In the genomic region with DNA sequence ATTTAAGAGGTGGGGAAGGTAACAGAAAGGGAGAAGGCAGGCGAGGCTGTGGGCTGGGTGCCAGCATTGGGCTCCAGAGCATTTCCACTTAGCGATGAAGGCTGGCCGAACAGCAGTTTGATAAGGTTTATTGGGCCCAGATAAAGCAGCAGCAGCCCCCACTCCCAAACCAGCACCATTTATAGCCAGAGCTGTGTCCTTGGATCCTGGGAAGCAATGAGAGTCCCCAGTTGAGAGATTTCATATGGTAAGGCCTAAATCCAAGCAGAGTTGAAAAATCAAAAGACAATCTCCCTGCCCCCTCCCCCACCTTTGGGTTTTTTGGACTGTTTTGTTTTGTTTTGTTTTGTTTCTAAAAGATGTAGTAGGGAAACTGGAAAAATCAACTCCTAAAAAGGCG, we compare ENCODE assay signal across 24 mouse cellular contexts. TPM values are rescaled to one million over a fixed set of nuclear protein-coding genes. Genes with fewer than 3 reads are reported as not detected.
DNase-seq lines count a peak whose midpoint lies in the region; ATAC-seq lines count a peak whose summit lies in the region.
"Had no signal": no experiment of that assay in that cellular context is flagged by ENCODE, and none has a peak within 500 bp of the region (broad histone marks: within the 10 kb centered on the region; RNA-seq: fewer than 3 reads in every experiment).

No protein-coding gene starts in this region.

- no peak for DNase-seq in heart, adult 11 months
- DNase-seq in hindbrain, embryonic 11.5 days (ENCODE audit: low spot score) = no peak
- no peak for DNase-seq in hindbrain, embryonic 14.5 days (ENCODE audit: low spot score)
- DNase-seq in midbrain, embryonic 14.5 days = peak; percentile 25
- DNase-seq: adrenal gland, adult 2 months; adrenal gland, postnatal 36 days; B cell, adult 2 months; cerebellum, adult 18-20 months; forebrain, postnatal 0 days; gastrocnemius, postnatal 14 days; heart, postnatal 10 days; kidney, adult 18-20 months; kidney, postnatal 25 days; right cerebral cortex, postnatal 25 days had no signal

- no peak for ATAC-seq in heart, embryonic 13.5 days (ENCODE audit: extremely low read depth, insufficient number of reproducible peaks, low FRiP score, low TSS enrichment)
- ATAC-seq in hindbrain, embryonic 11.5 days (ENCODE audit: low FRiP score) = no peak
- ATAC-seq in hindbrain, embryonic 14.5 days (ENCODE audit: low FRiP score) = no peak
- no peak for ATAC-seq in midbrain, embryonic 14.5 days (ENCODE audit: low FRiP score, low TSS enrichment)
- ATAC-seq in midbrain, embryonic 15.5 days (replicated peaks) = no peak
- ATAC-seq: activated CD4-positive, CD25-positive, alpha-beta regulatory T cell, adult 4 months; forebrain, postnatal 0 days; hindbrain, embryonic 16.5 days had no signal

- H3K27me3 ChIP-seq in heart, embryonic 13.5 days (replicated peaks) = peaks cover 79% of the 10 kb centered on the region
- no peaks in the 10 kb centered on the region; the same call in 1 of the 2 replicates for H3K27me3 ChIP-seq in hindbrain, embryonic 11.5 days (ENCODE audit: control insufficient read depth, insufficient read depth, low read length)
- H3K27me3 ChIP-seq in hindbrain, embryonic 14.5 days (ENCODE audit: control insufficient read depth, insufficient read depth, low read length) = peaks cover 23% of the 10 kb centered on the region
- H3K27me3 ChIP-seq in midbrain, embryonic 14.5 days (ENCODE audit: control insufficient read depth, insufficient read depth, low read length) = peaks cover 11% of the 10 kb centered on the region
- peaks cover 22% of the 10 kb centered on the region for H3K27me3 ChIP-seq in midbrain, embryonic 15.5 days (replicated peaks)

- H3K4me1 ChIP-seq in heart, embryonic 13.5 days = peaks cover 40% of the 10 kb centered on the region
- H3K4me1 ChIP-seq in hindbrain, embryonic 11.5 days (replicated peaks; ENCODE audit: control insufficient read depth, insufficient read depth, low read length) = peaks cover 10% of the 10 kb centered on the region; the same call in 1 of the 2 replicates
- H3K4me1 ChIP-seq in hindbrain, embryonic 14.5 days (replicated peaks; ENCODE audit: control insufficient read depth, insufficient read depth, low read length) = peaks cover 11% of the 10 kb centered on the region; the same call in 1 of the 2 replicates
- peaks cover 26% of the 10 kb centered on the region; the same call in 1 of the 2 replicates for H3K4me1 ChIP-seq in midbrain, embryonic 14.5 days (ENCODE audit: control insufficient read depth, insufficient read depth, low read length)
- peaks cover 30% of the 10 kb centered on the region for H3K4me1 ChIP-seq in midbrain, embryonic 15.5 days

- H3K4me2 ChIP-seq in heart, embryonic 13.5 days = peak overlapping the region; percentile 99
- H3K4me2 ChIP-seq in hindbrain, embryonic 11.5 days (replicated peaks; ENCODE audit: low read depth, low read length) = no peak overlapping the region
- no peak overlapping the region for H3K4me2 ChIP-seq in hindbrain, embryonic 14.5 days (replicated peaks)
- H3K4me2 ChIP-seq in midbrain, embryonic 14.5 days (ENCODE audit: low read length) = no peak overlapping the region
- no peak overlapping the region for H3K4me2 ChIP-seq in midbrain, embryonic 15.5 days
- H3K4me2 ChIP-seq: embryonic facial prominence, embryonic 13.5 days; kidney, embryonic 15.5 days; liver, embryonic 11.5 days; lung, embryonic 15.5 days; stomach, embryonic 15.5 days had no signal

- WGBS in heart, embryonic 13.5 days = 33% methylated on average over 4 of the region's 4 CpGs
- WGBS in hindbrain, embryonic 11.5 days = 68% methylated on average over 4 of the region's 4 CpGs
- 54% methylated on average over 4 of the region's 4 CpGs for WGBS in hindbrain, embryonic 14.5 days
- 44% methylated on average over 4 of the region's 4 CpGs for WGBS in midbrain, embryonic 14.5 days
- WGBS in midbrain, embryonic 15.5 days = 52% methylated on average over 4 of the region's 4 CpGs

- no peak overlapping the region for H3K4me3 ChIP-seq in heart, embryonic 13.5 days
- H3K4me3 ChIP-seq in hindbrain, embryonic 11.5 days (ENCODE audit: low read depth, low read length) = no peak overlapping the region
- no peak overlapping the region for H3K4me3 ChIP-seq in hindbrain, embryonic 14.5 days (replicated peaks; ENCODE audit: low read length)
- H3K4me3 ChIP-seq in midbrain, embryonic 14.5 days (replicated peaks; ENCODE audit: low read depth, low read length) = no peak overlapping the region
- H3K4me3 ChIP-seq in midbrain, embryonic 15.5 days = no peak overlapping the region
- H3K4me3 ChIP-seq: embryonic facial prominence, embryonic 13.5 days; kidney, embryonic 15.5 days; limb, embryonic 12.5 days; lung, embryonic 15.5 days; stomach, embryonic 15.5 days had no signal

- no peak overlapping the region for H3K27ac ChIP-seq in heart, embryonic 13.5 days (replicated peaks)
- peak overlapping the region; percentile 11; the same call in 1 of the 2 replicates for H3K27ac ChIP-seq in hindbrain, embryonic 11.5 days (ENCODE audit: low read depth, low read length)
- no peak overlapping the region for H3K27ac ChIP-seq in hindbrain, embryonic 14.5 days
- no peak overlapping the region for H3K27ac ChIP-seq in midbrain, embryonic 14.5 days (replicated peaks; ENCODE audit: low read depth, low read length)
- H3K27ac ChIP-seq in midbrain, embryonic 15.5 days = no peak overlapping the region
- H3K27ac ChIP-seq: embryonic facial prominence, embryonic 13.5 days; kidney, embryonic 15.5 days; limb, embryonic 12.5 days; lung, embryonic 15.5 days; stomach, embryonic 15.5 days had no signal

- no peaks in the 10 kb centered on the region for H3K9me3 ChIP-seq in heart, embryonic 13.5 days
- no peaks in the 10 kb centered on the region for H3K9me3 ChIP-seq in hindbrain, embryonic 11.5 days (ENCODE audit: control insufficient read depth, low read length)
- no peaks in the 10 kb centered on the region for H3K9me3 ChIP-seq in hindbrain, embryonic 14.5 days (ENCODE audit: control insufficient read depth, low read length)
- H3K9me3 ChIP-seq in midbrain, embryonic 14.5 days (ENCODE audit: control insufficient read depth, low read length) = no peaks in the 10 kb centered on the region
- no peaks in the 10 kb centered on the region for H3K9me3 ChIP-seq in midbrain, embryonic 15.5 days
- H3K9me3 ChIP-seq: embryonic facial prominence, embryonic 13.5 days; kidney, embryonic 15.5 days; limb, embryonic 12.5 days; lung, embryonic 15.5 days; stomach, embryonic 15.5 days had no signal

- H3K36me3 ChIP-seq in heart, embryonic 13.5 days = no peaks in the 10 kb centered on the region
- no peaks in the 10 kb centered on the region for H3K36me3 ChIP-seq in hindbrain, embryonic 11.5 days (ENCODE audit: control insufficient read depth, insufficient read depth, low read length)
- no peaks in the 10 kb centered on the region for H3K36me3 ChIP-seq in hindbrain, embryonic 14.5 days (replicated peaks; ENCODE audit: control insufficient read depth, insufficient read depth)
- no peaks in the 10 kb centered on the region for H3K36me3 ChIP-seq in midbrain, embryonic 14.5 days (ENCODE audit: control insufficient read depth, insufficient read depth, low read length)
- no peaks in the 10 kb centered on the region for H3K36me3 ChIP-seq in midbrain, embryonic 15.5 days (replicated peaks)
- H3K36me3 ChIP-seq: embryonic facial prominence, embryonic 13.5 days; kidney, embryonic 15.5 days; limb, embryonic 12.5 days; lung, embryonic 15.5 days; stomach, embryonic 15.5 days had no signal

- peak overlapping the region; percentile 66; the same call in 1 of the 2 replicates for H3K9ac ChIP-seq in heart, embryonic 13.5 days
- H3K9ac ChIP-seq in hindbrain, embryonic 11.5 days (ENCODE audit: low read depth, low read length) = no peak overlapping the region
- H3K9ac ChIP-seq in hindbrain, embryonic 14.5 days = no peak overlapping the region
- peak overlapping the region; percentile 9; the same call in 1 of the 2 replicates for H3K9ac ChIP-seq in midbrain, embryonic 14.5 days (replicated peaks; ENCODE audit: low read length)
- H3K9ac ChIP-seq in midbrain, embryonic 15.5 days = no peak overlapping the region
- H3K9ac ChIP-seq: embryonic facial prominence, embryonic 13.5 days; forebrain, postnatal 0 days; kidney, embryonic 15.5 days; limb, embryonic 12.5 days; lung, embryonic 15.5 days; stomach, embryonic 15.5 days had no signal

RNA-seq across cellular contexts. Expression of a gene that starts 2.3 kb away (rescaled TPM):
- polyA plus RNA-seq in heart, embryonic 13.5 days (2015; fragmentation: Nextera tagmentation; extraction: Ambion mirVana) = 1.1 TPM in 2 replicates
- 8.4 and 10.6 TPM in 2 replicates for polyA plus RNA-seq in hindbrain, embryonic 11.5 days (2014; fragmentation: Nextera tagmentation; extraction: Ambion mirVana)
- polyA plus RNA-seq in hindbrain, embryonic 14.5 days (2014; fragmentation: Nextera tagmentation; extraction: Ambion mirVana) = 5.3 and 6.0 TPM in 2 replicates
- polyA plus RNA-seq in midbrain, embryonic 14.5 days (2014; fragmentation: Nextera tagmentation; extraction: Ambion mirVana) = 6.0 and 7.0 TPM in 2 replicates
- polyA plus RNA-seq in midbrain, embryonic 15.5 days (2015; fragmentation: Nextera tagmentation; extraction: Ambion mirVana) = 7.9 and 8.0 TPM in 2 replicates
- polyA plus RNA-seq: activated CD4-positive, CD25-positive, alpha-beta regulatory T cell, adult 4 months had no signal

Comparison
In these comparisons a context has a peak if more than half of its experiments do, and no peak if none do; other contexts are left out.
1. H3K9ac ChIP-seq: peak in heart, embryonic 13.5 days (single experiment) and midbrain, embryonic 14.5 days (single experiment); none in hindbrain, embryonic 11.5 days (single experiment), hindbrain, embryonic 14.5 days (single experiment) and midbrain, embryonic 15.5 days (single experiment).